Mouse (Mus musculus) liver, embryonic 13.5 days (tissue): ENCODE data around the gene Gm10188. TPM values are rescaled to one million over a fixed set of nuclear protein-coding genes. Genes with fewer than 3 reads are reported as not detected.

ENCODE experiments used
- ATAC-seq: fragments of 200-750 bp; cut with Nextera tagmentation; 2 replicates; pipeline ENCODE4 v1.8.0; 2017; ENCODE audit warnings: low read depth, mild to moderate bottlenecking, moderate number of reproducible peaks, moderate library complexity
- DNase-seq: peaks from one replicate; pipeline ENCODE4 v3.0.0; 2022
- H3K27ac ChIP-seq: fragments of 300-500 bp; sonication (generic); 2 replicates; pipeline ENCODE4 v1.5.1; 2015; ENCODE audit warnings: moderate library complexity, mild to moderate bottlenecking, inconsistent platforms
- H3K27me3 ChIP-seq: fragments of 300-500 bp; sonication (generic); 2 replicates; pipeline ENCODE4 v1.6.1; 2015; ENCODE audit warnings: mild to moderate bottlenecking, inconsistent platforms
- H3K36me3 ChIP-seq: fragments of 300-500 bp; sonication (generic); 2 replicates; pipeline ENCODE4 v1.6.1; 2015; ENCODE audit warnings: mild to moderate bottlenecking, inconsistent platforms
- H3K4me1 ChIP-seq: fragments of 300-500 bp; sonication (generic); replicated peaks from 2 replicates; pipeline ENCODE4 v1.6.1; 2015; ENCODE audit warnings: inconsistent platforms
- H3K4me2 ChIP-seq: fragments of 300-500 bp; sonication (generic); 2 replicates; pipeline ENCODE4 v1.6.1; 2015; ENCODE audit warnings: inconsistent platforms, mild to moderate bottlenecking, moderate library complexity
- H3K4me3 ChIP-seq: fragments of 300-500 bp; sonication (generic); replicated peaks from 2 replicates; pipeline ENCODE4 v1.5.1; 2015; ENCODE audit warnings: mild to moderate bottlenecking, inconsistent platforms
- H3K9ac ChIP-seq: fragments of 300-500 bp; sonication (generic); 2 replicates; pipeline ENCODE4 v1.6.1; 2015; ENCODE audit warnings: mild to moderate bottlenecking, inconsistent platforms
- H3K9me3 ChIP-seq: fragments of 300-500 bp; sonication (generic); replicated peaks from 2 replicates; pipeline ENCODE4 v1.6.1; 2016; ENCODE audit warnings: inconsistent platforms
- WGBS: fragments of 180-500 bp; shearing (Covaris S2); methylation state at CpG from one replicate; pipeline ENCODE4 v1.1.7; 2015; ENCODE audit not compliant: insufficient replicate concordance; 5-methylcytosine and 5-hydroxymethylcytosine counted together
- polyA plus RNA-seq: library from polyadenylated mRNA; unstranded; fragments of >200 nt; fragmentation: Nextera tagmentation; extraction: Ambion mirVana; gene quantifications from 2 replicates; pipeline ENCODE4 v1.2.1, GENCODE M21; 2015

The Gm10188 gene
- polyA plus RNA-seq, 1 experiment from 2014 or later = not detected

DNA sequence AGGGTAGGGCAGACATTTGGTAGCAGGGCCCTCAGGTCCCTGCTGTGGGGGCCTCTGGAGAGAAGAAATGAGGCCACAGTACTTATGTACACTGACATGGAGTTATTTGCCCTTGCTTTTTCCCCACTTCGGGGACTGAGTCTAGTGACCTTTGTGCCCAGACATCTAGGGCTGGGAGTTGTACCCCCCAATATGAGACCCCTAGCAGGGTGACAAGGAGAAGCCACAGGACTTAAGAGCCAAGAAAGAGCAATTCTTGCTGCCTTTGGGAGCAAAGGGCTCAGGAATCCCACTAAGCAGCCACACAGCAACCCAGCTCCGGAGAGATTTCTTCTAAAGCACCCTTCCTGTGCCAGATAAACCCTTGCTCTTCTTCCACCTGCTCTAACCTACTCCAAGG lies 27.6 kb downstream of the Gm10188 start:
- WGBS = 40% methylated on average over 2 of the region's 2 CpGs
- Histone ChIP-seq H3K4me1 (peaks cover 9% of the 10 kb centered on the region; the same call in 1 of the 2 replicates), H3K27me3 (peaks cover 85% of the 10 kb centered on the region), H3K27ac (no peak overlapping the region), H3K36me3 (no peaks in the 10 kb centered on the region), H3K9ac (no peak overlapping the region), H3K9me3 (no peaks in the 10 kb centered on the region), H3K4me3 (no peak overlapping the region), H3K4me2 (no peak overlapping the region)
- ATAC-seq = no peak
- no peak for DNase-seq

DNA sequence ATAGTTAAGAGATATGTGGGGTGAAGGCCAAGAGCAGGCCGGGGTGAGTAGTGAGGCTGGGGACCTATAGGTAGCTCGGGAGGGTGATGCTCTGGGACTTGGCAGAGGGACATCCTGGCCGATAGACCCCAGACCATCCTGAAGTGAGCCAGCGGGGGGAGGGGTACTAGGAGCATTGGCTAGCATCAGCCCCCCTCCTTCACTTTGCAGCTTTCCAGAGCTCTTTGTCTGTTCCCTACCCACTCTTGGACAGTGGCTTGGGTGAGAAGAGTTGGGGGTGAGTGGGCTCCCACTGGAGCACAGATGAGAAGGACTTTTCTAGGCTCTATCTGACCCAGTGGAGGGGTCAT lies 28.1 kb downstream of the Gm10188 start:
- ATAC-seq (no peak), DNase-seq (no peak)
- peaks cover 9% of the 10 kb centered on the region; the same call in 1 of the 2 replicates for H3K4me1 ChIP-seq
- H3K9me3 ChIP-seq = no peaks in the 10 kb centered on the region
- no peak overlapping the region for H3K4me3 ChIP-seq
- no peaks in the 10 kb centered on the region for H3K36me3 ChIP-seq
- no peak overlapping the region for H3K27ac ChIP-seq
- H3K4me2 ChIP-seq = no peak overlapping the region
- H3K27me3 ChIP-seq = peaks cover 87% of the 10 kb centered on the region
- 54% methylated on average over 4 of the region's 4 CpGs for WGBS
- H3K9ac ChIP-seq = no peak overlapping the region

DNA sequence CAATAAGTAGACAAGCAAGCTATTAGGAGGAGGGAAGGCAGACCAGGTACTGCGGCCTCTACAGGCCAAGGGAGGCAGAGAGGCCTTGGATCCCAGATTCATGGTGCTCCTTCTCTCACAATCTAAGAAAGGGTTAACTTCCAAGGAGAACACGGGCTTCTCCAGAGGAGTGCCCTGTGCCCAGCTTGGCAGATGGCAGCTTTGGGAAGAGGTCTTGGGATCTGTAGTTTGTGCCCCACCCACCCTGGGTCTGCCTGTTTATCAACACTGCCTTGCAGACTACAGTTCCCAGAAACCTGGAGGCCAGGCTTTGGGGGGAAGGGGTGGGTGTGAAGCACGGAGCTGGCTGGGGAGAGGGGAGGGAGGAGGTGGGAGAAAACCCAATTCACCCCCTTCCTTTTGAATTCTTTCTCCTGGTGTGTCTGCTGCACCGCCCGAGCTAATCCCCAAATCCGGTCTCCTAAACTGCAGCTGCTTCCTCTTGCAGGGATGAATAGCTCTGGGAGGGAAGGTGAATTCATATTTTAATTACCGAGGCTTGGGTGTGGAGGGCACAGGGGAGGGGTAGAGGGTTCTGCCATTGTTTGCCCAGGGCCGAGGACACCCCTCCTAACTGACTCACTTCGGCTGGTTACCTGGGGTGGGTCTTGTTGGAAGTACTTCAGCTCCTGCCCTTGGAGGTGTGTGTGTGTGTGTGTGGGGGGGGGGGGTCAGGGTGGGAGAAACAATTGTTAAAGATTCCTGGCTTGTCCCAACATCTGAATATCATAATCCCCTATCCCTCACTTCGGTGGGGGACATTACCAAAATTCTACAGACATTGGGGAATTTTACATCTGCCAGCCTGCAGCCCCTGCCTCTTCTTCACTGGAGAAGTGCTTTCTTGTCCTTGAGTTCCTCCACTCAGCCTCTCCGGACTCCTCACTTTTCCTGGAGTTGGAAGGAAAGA lies 28.7 kb downstream of the Gm10188 start:
- no peak overlapping the region for H3K9ac ChIP-seq
- DNase-seq (no peak), ATAC-seq (no peak)
- peaks cover 9% of the 10 kb centered on the region; the same call in 1 of the 2 replicates for H3K4me1 ChIP-seq
- H3K27ac ChIP-seq = no peak overlapping the region
- no peak overlapping the region for H3K4me3 ChIP-seq
- no peaks in the 10 kb centered on the region for H3K9me3 ChIP-seq
- no peaks in the 10 kb centered on the region for H3K36me3 ChIP-seq
- H3K4me2 ChIP-seq = 0 out of 2 replicates have a peak overlapping the region, but pooled peaks have one; percentile 19
- 27% methylated on average over 11 of the region's 11 CpGs for WGBS
- H3K27me3 ChIP-seq = peaks cover 90% of the 10 kb centered on the region

DNA sequence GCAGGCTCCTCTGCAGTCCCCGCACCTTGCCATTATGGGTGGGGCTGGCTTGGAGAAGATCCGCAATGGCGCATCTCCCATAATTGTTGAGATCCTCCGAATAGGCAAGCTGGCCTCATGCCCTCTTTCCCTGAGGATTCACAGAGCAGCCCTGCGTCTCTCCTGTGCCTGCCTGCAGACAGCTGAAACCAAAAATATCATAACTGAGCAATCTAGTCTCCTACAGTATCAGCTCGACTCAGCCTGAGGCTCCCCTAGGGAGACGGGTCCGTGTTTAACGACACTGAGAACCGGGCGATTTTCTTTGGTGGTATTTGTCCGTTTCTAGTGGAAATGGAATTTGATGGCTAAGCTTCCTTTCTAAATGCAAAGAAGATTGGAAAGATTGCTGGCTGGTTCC lies 29.6 kb downstream of the Gm10188 start:
- 0 out of 2 replicates have a peak overlapping the region, but pooled peaks have one; percentile 19 for H3K4me2 ChIP-seq
- H3K27me3 ChIP-seq = peaks cover 96% of the 10 kb centered on the region
- peaks cover 9% of the 10 kb centered on the region; the same call in 1 of the 2 replicates for H3K4me1 ChIP-seq
- no peaks in the 10 kb centered on the region for H3K9me3 ChIP-seq
- 12% methylated on average over 12 of the region's 12 CpGs for WGBS
- H3K4me3 ChIP-seq = no peak overlapping the region
- DNase-seq (no peak), ATAC-seq (no peak)
- no peak overlapping the region for H3K27ac ChIP-seq
- H3K36me3 ChIP-seq = no peaks in the 10 kb centered on the region
- H3K9ac ChIP-seq = no peak overlapping the region

DNA sequence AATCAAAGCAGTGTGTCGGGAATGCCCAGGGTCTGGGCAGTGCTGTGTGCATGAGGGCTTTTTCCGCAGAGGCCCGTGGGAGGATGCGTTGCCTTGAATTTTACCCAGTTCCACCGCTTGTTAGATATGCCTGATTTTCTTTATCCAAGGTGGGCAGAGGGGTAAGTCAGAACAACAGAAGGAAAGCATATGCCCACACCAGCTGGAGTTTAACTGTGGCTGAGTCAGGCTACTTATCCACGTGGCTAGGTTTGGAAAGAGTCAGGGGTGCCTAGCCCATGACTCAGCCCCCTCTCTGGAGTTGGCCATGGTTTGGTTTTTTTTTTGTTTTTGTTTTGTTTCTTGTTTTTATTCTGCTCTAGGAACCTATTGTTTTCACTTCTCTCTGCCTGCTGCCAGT lies 30.3 kb downstream of the Gm10188 start:
- 58% methylated on average over 6 of the region's 6 CpGs for WGBS

DNA sequence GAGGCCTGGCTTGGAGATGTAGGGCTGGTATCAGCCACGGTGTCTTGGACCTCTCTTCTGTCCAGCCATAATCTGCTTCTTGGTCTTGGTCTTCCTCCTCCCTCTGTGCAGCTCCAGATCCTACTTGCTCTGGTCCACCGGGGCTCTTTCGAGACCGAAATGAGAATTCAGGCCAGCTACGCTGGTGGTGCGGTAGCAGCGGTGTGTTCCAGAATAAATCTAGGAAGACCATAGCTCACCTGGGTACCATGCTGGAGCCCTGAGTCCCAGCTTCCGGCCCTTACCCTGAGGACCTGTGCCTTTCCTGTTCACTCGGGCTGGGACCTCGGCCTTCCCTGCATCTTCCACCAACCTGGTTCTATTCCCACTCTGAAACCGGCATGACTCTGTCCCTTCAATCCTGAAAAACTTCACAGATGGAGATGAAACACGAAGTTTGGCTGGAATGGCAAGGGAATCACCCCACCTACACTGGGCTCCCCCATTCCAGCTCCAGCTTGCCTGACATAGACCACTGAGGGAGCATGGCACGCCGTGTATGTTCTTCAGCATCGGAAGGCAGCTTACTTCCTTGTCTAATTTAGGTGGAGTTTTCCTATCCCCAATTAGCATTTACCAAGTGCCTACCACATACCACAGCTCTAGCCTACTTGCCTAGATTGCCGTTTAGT lies 31.0 kb downstream of the Gm10188 start:
- Histone ChIP-seq H3K27me3 (peaks cover 96% of the 10 kb centered on the region), H3K4me3 (no peak overlapping the region), H3K9ac (no peak overlapping the region), H3K36me3 (no peaks in the 10 kb centered on the region), H3K9me3 (no peaks in the 10 kb centered on the region), H3K27ac (no peak overlapping the region), H3K4me1 (peaks cover 9% of the 10 kb centered on the region; the same call in 1 of the 2 replicates), H3K4me2 (no peak overlapping the region)
- 70% methylated on average over 16 of the region's 16 CpGs for WGBS
- DNase-seq (no peak), ATAC-seq (no peak)

More for the DNA sequence above, 30.3 kb downstream of the Gm10188 start:
- Histone ChIP-seq H3K9me3 (no peaks in the 10 kb centered on the region), H3K4me3 (no peak overlapping the region), H3K27me3 (peaks cover 96% of the 10 kb centered on the region), H3K4me2 (no peak overlapping the region), H3K9ac (no peak overlapping the region), H3K4me1 (peaks cover 9% of the 10 kb centered on the region; the same call in 1 of the 2 replicates), H3K27ac (no peak overlapping the region), H3K36me3 (no peaks in the 10 kb centered on the region)
- no peak for ATAC-seq
- DNase-seq = no peak

DNA sequence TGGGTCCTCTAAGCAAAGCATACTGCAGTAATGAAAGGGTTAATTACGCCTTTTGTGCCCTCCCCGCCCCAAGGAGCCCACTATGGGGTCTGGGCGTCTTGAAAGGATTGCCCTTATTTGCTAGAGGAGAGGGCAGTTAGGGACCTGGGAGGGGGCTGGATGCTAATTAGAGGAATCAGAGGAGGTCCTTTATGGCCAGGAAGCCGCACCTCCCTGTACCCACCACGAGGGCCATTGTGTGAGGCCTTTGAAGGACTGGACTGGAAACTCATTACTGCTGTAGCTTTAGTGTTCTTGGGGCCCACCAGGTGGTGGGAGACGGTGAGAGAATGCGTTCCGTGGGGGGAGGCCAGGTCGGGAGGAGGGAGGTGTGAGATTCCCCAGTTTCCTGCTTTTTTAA lies 31.9 kb downstream of the Gm10188 start:
- no peak overlapping the region for H3K4me2 ChIP-seq
- no peak overlapping the region for H3K9ac ChIP-seq
- DNase-seq (no peak), ATAC-seq (no peak)
- H3K27ac ChIP-seq = no peak overlapping the region
- peaks cover 98% of the 10 kb centered on the region for H3K27me3 ChIP-seq
- H3K9me3 ChIP-seq = no peaks in the 10 kb centered on the region
- H3K36me3 ChIP-seq = no peaks in the 10 kb centered on the region
- H3K4me1 ChIP-seq = peaks cover 9% of the 10 kb centered on the region; the same call in 1 of the 2 replicates
- H3K4me3 ChIP-seq = no peak overlapping the region
- WGBS = 12% methylated on average over 9 of the region's 9 CpGs

DNA sequence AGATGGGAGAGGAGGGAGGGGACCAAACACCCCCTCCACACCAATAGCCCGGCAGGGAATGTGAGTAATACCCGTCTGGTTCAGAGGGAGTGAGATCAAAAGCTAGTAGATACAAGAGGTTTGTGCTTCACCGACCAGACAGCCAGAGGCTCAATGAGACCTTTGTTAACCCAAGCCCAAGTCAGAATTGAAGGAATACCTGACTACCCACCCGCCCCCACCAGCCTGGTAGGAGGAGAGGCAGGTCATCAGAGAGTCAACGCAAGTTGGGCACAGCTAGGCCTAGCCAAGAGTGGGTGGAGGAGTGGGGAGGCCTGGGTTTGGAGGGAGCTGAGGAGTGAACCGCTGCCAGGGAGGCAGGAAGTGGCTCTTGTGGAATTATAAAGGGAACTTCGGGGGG lies 33.2 kb downstream of the Gm10188 start:
- Histone ChIP-seq H3K27ac (no peak overlapping the region), H3K4me2 (no peak overlapping the region), H3K9me3 (no peaks in the 10 kb centered on the region), H3K27me3 (peaks cover 100% of the 10 kb centered on the region), H3K4me1 (peaks cover 9% of the 10 kb centered on the region; the same call in 1 of the 2 replicates), H3K4me3 (no peak overlapping the region), H3K9ac (no peak overlapping the region), H3K36me3 (no peaks in the 10 kb centered on the region)
- DNase-seq (no peak), ATAC-seq (no peak)
- 45% methylated on average over 7 of the region's 7 CpGs for WGBS

DNA sequence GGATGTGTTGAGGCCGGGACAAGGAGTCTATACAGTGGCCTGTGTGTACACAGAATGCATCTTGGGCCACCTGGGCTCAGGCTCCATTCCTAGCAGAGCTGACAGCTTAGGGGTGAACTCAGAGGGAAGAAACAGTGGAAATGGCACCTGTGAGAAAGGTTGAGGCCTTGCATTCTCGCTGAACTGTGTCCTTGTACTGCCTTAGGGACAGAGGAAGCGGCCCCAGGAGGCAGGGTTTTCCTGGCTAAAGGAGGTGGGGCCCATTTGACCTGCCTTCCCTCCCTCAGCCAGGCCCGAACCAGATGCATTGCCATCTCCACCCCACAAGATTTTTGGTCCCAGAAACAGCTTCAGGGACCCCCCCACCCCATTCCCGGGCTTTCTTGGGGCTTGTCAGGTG lies 33.9 kb downstream of the Gm10188 start:
- WGBS = 42% methylated on average over 5 of the region's 5 CpGs
- no peak for DNase-seq
- H3K4me3 ChIP-seq = no peak overlapping the region
- peaks cover 10% of the 10 kb centered on the region; the same call in 1 of the 2 replicates for H3K4me1 ChIP-seq
- H3K27me3 ChIP-seq = peaks cover 100% of the 10 kb centered on the region
- no peak overlapping the region for H3K4me2 ChIP-seq
- ATAC-seq = no peak
- no peaks in the 10 kb centered on the region for H3K36me3 ChIP-seq
- no peak overlapping the region for H3K27ac ChIP-seq
- H3K9me3 ChIP-seq = no peaks in the 10 kb centered on the region
- H3K9ac ChIP-seq = no peak overlapping the region

DNA sequence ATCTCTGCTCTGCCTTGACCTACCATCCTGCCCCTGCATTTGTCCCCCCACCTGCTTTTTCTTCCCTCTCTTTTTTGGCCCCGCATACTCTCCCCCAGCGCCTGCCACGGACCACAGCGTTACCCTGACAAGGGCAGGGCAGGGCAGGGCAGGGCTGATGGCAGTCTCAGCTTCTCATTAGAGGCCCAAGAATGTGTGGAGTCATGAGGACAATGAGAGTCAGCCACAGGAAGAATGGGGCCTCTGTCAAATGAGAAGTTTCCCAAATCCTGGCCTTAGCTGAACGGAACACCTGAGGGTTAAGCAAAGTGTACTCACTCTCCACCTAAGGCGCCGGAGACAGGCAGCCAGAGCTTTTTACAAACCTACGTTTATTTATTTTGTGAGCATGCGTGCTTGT lies 34.5 kb downstream of the Gm10188 start:
- Histone ChIP-seq H3K27me3 (peaks cover 100% of the 10 kb centered on the region), H3K4me2 (no peak overlapping the region), H3K4me1 (peaks cover 11% of the 10 kb centered on the region; the same call in 1 of the 2 replicates), H3K27ac (no peak overlapping the region), H3K9me3 (no peaks in the 10 kb centered on the region), H3K4me3 (no peak overlapping the region), H3K36me3 (no peaks in the 10 kb centered on the region), H3K9ac (no peak overlapping the region)
- 52% methylated on average over 9 of the region's 9 CpGs for WGBS
- no peak for ATAC-seq
- DNase-seq = no peak

DNA sequence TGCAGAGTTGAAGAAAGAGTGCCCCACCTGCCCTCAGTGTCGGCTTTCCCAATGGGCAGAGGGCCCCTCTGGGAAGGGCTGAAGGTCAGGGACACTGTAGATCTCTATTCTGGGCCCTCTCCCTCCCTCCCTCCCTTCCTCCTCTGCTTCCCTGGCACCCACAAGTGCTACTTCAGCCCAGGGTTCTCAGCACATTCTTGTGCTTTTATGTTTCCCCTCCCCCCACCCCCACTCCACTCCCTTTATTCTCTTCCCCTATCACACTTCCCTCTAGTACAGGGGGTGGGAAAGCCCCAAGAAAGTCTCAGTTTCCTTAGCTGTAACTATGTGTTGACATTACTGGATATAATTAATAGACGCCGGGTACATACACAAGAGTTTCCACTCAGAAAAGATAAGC lies 34.9 kb downstream of the Gm10188 start:
- H3K27me3 ChIP-seq = peaks cover 100% of the 10 kb centered on the region
- DNase-seq (no peak), ATAC-seq (no peak)
- H3K27ac ChIP-seq = no peak overlapping the region
- no peak overlapping the region for H3K4me2 ChIP-seq
- no peaks in the 10 kb centered on the region for H3K9me3 ChIP-seq
- 54% methylated on average over 3 of the region's 3 CpGs for WGBS
- H3K36me3 ChIP-seq = no peaks in the 10 kb centered on the region
- H3K4me1 ChIP-seq = peaks cover 10% of the 10 kb centered on the region; the same call in 1 of the 2 replicates
- H3K9ac ChIP-seq = no peak overlapping the region
- H3K4me3 ChIP-seq = no peak overlapping the region
